Mouse (Mus musculus) lung, postnatal 10 days (tissue): ENCODE measurements around the gene Slc24a4.
"Not testable (repeated sequence)": the region's sequence is repeated elsewhere in the genome, so short reads cannot be mapped to it uniquely, and the experiment has no call there.

Experiments used
- DNase-seq: peaks from one replicate; pipeline ENCODE4 v3.0.0; 2021

The Slc24a4 gene

DNA sequence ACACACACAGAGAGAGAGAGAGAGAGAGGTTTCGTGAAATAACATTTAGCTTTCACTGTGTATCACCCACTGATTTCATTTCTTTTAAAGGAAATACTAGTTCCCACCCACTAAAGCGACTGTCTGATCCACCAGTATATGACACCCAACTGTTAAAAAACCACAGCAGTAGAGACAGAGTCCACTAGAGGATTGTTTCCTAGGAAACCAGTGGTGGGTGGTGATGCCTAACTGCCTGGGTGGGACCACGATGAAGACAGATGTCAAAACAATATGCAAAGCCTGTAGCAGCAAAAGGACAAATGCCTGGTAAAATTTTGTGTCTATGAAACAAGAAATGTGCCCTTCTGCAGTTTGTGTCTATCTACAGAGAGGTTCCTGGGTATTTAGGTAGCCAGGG, 122.5 kb downstream of the Slc24a4 start:
- no peak for DNase-seq

DNA sequence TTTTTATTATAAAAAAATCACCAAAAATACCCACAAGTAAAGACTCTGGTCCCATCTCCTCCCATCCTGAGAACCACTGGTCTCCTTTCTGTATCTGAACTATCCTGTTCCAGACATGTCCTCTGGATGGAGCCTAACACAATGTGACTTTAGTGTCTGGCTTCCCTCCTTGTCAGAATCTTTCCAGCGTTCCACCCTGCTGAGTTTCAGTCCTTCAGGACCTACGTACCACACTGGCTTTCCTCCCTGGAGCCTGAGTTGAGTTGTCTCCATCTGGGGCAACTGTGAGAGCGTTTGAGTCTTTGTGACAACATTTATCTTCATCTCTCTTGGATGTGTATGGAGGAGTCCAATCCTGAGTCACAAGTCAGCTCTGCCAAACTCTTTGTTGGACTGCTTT, 123.5 kb downstream of the Slc24a4 start:
- DNase-seq, result peak; percentile 55

GRCm38 (mm10) chr12:102252525-102252924, 124.0 kb downstream of the Slc24a4 start:
- no peak for DNase-seq

- DNase-seq, result peak; percentile 38
Observed at GRCm38 (mm10) chr12:102255012-102255411, 126.5 kb downstream of the Slc24a4 start.

DNA sequence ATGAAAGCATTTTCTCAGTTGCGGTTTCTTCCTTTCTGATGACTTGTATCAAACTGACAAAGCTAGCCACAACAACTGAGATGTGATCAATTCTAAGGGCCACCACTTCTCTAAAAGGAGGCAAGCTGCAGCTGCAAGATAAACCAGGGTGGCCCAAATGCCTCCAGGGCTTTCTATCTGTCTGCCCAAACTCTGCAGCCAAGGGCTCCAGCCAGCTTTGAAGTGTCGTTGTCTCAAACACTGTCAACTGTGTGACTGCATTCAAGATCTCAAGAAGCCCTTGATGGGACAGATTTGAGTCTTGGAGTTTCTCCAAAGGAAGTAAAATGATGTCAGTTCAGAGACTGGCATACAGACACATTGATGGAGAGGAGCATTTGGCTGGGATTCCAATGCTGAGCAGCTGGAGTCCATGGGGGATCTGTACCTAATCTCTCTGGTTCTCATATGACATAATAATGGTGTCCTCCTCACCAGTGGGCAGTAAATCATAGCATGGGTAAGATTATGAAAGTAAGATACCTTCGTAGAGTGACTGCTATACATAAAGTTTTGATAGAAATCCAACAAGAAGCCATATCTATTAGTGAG, 130.1 kb downstream of the Slc24a4 start:
- DNase-seq, result no peak

- no peak for DNase-seq
Observed at GRCm38 (mm10) chr12:102261933-102262396, 133.4 kb downstream of the Slc24a4 start.

- no peak for DNase-seq
Observed at GRCm38 (mm10) chr12:102262809-102263208, 134.3 kb downstream of the Slc24a4 start.

GRCm38 (mm10) chr12:102263249-102263648, 134.7 kb downstream of the Slc24a4 start:
- DNase-seq, result no peak

GRCm38 (mm10) chr12:102266433-102266832, 137.9 kb downstream of the Slc24a4 start:
- DNase-seq, result no peak

GRCm38 (mm10) chr12:102269144-102269543, 140.6 kb downstream of the Slc24a4 start:
- DNase-seq, result no peak

GRCm38 (mm10) chr12:102270776-102271405, 142.4 kb downstream of the Slc24a4 start:
- DNase-seq, result no peak

DNA sequence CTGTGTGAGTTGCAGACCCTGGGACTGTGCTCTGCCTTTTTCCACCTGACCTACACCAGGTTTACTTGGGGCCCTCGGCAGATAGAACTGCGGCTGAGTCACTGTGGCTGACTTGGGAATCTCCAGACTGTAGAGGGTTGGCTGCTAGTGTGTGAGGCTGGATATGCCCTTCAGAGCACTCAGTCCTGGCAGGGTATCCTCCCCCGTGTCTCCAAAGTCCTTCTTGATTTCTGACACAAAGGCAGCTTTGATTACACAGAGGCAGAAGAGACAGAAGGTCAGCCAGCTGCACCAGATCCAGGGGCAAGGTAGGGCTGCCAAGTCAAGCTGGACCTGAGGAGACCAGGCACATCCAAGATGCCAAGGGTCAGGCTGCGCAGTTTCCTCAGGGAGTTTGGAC, 142.9 kb downstream of the Slc24a4 start:
- no peak for DNase-seq

GRCm38 (mm10) chr12:102275833-102276443, 147.4 kb downstream of the Slc24a4 start:
- DNase-seq, result peak; percentile 85

DNA sequence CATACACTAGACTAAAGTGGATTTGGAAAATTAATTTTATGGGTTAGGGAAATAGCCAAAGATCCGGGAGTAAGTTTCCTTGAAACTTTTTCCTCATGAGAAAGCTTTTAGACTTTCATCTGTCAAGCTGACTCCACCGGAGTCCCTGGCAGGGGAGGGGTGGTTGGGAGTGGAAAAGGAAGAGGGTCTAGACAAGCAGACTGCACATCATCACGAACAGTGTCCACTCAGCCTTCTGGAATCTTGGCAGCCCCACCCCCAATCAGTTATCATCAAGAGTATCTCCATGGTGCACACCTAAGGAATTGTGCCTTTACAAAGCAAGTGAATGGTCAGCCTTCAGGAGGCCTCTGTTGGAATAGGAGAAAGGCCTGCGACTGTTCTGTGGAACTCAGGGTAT, 151.8 kb downstream of the Slc24a4 start:
- DNase-seq, result not testable (repeated sequence)

DNA sequence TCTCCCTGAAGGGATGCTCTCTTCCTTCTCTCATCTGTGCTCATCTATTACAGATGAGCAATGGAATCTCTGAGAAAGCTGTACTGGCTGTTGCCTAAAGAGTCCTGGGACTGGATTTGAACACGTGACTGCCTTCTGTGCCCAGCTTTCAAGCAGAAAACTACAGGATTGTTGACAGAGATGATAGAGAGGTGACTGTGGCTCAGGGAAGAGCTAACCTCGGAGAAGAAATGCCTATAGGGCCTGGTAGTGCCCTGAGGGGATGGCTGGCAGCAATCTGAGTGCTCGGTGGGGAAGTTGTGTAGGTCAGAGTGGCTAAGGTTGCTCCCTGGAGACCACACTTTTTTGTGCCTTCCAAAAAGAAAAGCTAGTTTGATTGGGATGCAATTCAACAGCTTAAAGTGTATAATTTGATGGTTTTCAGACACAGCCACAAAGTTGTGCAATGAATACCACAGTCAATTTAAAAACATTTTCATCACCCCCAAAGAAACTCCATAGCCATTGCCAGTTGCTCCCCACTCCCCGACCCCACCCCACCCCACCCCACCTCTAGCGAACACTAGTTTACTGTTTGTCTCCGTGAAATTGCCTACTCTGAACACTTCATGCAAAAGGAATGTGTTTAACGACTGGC, 152.5 kb downstream of the Slc24a4 start:
- DNase-seq, result no peak

- DNase-seq, result no peak
Observed at GRCm38 (mm10) chr12:102282126-102282525, 153.6 kb downstream of the Slc24a4 start.

DNA sequence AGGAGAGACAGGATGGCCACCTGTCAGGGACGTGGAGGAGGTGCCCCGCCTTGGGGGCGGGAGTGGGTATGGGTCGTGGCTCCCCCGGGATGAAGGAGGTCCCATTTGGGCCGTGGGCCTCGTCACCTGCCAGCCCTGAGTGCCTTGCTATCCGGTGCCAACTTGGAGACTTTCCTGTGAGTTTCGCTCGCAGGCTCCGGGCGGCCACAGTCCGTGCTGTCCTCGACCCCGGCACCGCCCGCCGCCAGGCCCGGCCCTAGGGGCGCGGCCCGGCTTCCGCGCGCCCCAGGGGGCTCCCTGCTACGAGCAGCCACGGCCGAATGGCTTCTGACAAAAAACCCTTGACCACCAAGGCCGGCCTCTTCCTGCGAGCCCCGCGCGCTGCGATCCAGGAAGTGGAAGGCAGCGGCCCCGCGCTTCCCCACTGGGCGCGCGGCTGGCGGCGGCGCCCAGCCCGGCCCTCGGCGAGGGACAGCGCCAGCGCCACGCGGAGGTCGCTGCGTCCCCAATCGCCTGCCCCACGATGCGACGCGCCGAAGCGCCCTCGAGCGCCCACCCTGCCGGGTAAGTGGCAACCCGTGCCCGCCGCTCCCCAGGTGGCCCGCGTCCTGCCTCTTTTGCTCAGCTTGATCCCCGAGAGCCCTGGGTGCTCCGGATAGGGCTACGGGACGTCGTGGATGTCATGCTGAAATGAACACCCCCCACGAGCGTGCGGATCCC, 154.4 kb downstream of the Slc24a4 start, which contains the start of gene Rin3:
Gene Rin3, plus strand, starts transcription at position 286 of the 720 bp plus-strand sequence.
- DNase-seq, result peak; percentile 84

DNA sequence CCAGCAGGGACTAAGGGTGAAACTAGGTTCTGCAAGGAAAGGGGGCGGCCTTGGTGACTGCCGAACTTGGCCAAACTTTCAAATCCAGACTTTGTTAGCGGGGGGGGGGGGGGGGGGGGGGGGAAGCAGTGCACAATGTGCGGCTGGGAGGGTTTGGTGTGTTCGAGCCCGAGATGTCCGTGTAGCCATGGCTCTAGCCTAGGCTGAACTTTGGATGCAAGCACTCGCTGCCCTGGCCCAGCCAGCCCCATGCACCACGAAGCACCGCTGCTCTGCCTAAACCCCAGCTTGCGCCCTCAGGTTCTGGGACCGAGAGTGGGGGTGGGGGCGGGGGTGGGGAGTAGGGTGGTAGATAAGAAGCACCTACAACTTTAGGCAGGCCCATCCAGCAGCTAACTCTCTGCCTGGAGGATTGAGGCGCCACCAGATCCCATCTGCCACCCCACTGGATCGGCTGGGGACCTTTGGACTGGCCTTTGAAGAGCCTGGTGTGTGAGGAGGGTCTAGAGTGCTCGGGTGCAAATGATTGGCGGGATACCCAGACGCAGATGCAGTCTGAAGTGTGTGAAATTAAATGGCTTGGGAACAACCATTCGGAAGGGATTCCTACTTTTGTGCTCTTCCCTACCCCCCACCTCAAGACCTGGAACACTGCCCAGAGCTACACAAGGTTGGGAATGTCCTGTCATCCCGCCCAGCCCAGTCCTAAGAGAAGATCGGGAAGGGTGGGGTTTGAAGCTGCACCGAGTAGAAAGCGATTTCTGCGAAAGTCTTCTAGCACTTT, 155.1 kb downstream of the Slc24a4 start:
- peak; percentile 90 for DNase-seq

DNA sequence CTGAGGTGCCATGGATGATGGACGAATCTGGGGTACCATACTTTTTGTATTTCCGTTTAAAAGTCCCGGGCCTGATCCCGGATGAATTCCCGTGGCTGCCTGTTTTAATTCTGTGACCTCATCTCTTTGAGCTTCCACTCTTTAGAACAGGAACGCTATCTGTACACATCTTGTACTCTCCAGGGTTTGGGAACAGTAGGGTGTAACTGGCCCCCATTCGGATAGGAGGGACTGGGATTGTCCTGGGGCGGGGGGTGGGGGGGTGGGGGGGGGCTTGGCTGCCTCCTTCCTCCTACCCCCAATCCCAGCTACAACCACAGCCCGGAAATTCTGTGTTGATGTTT, 155.7 kb downstream of the Slc24a4 start:
- no peak for DNase-seq

- DNase-seq, result peak; percentile 42
Observed at GRCm38 (mm10) chr12:102284618-102285159, 156.2 kb downstream of the Slc24a4 start.

- DNase-seq, result no peak
Observed at GRCm38 (mm10) chr12:102285318-102285717, 156.8 kb downstream of the Slc24a4 start.

GRCm38 (mm10) chr12:102285779-102286178, 157.2 kb downstream of the Slc24a4 start:
- no peak for DNase-seq
